ENCODE assay signal across 8 mouse cellular contexts in genomic region chr2:158666071-158666800, GRCm38 (mm10). TPM values are rescaled to one million over a fixed set of nuclear protein-coding genes. Genes with fewer than 3 reads are reported as not detected.
DNase-seq lines count a peak whose midpoint lies in the region; ATAC-seq and TF ChIP-seq lines count a peak whose summit lies in the region.

No protein-coding gene starts in this region.

- H3K9me3 ChIP-seq in lung, embryonic 14.5 days (ENCODE audit: low read depth, low read length) = no peaks in the 10 kb centered on the region
- no peaks in the 10 kb centered on the region for H3K9me3 ChIP-seq in forebrain, embryonic 15.5 days

- WGBS in lung, embryonic 14.5 days = 38% methylated on average over 13 of the region's 13 CpGs
- 42% methylated on average over 13 of the region's 13 CpGs for WGBS in lung, adult 2 months
- 34% methylated on average over 13 of the region's 13 CpGs for WGBS in forebrain, embryonic 15.5 days

- H3K36me3 ChIP-seq in lung, embryonic 14.5 days (ENCODE audit: insufficient read depth) = no peaks in the 10 kb centered on the region
- no peaks in the 10 kb centered on the region for H3K36me3 ChIP-seq in forebrain, embryonic 15.5 days
- no peaks in the 10 kb centered on the region for H3K36me3 ChIP-seq in splenic B cell, adult 2 months (ENCODE audit: control insufficient read depth, insufficient read depth, low read length, poor library complexity, severe bottlenecking)

- no peak for ATAC-seq in lung, embryonic 14.5 days (ENCODE audit: insufficient read depth)
- no peak for ATAC-seq in forebrain, embryonic 15.5 days (replicated peaks)

- no peak for DNase-seq in lung, embryonic 14.5 days
- no peak for DNase-seq in lung, adult 2 months
- peak; percentile 72 for DNase-seq in lung, postnatal 25 days (ENCODE audit: low spot score)
- peak; percentile 96 for DNase-seq in splenic B cell, adult 2 months (ENCODE audit: low read depth, low spot score)
- DNase-seq in right cerebral cortex, postnatal 25 days = no peak
- no peak for DNase-seq in kidney, adult 9 months
- DNase-seq in adrenal gland, postnatal 10 days = no peak

- peak overlapping the region; percentile 51; the same call in 1 of the 2 replicates for H3K4me3 ChIP-seq in lung, embryonic 14.5 days (ENCODE audit: low read depth, low read length)
- no peak overlapping the region for H3K4me3 ChIP-seq in lung, adult 2 months (replicated peaks; ENCODE audit: extremely low read depth, low read depth, low read length)
- peak overlapping the region; percentile 64 for H3K4me3 ChIP-seq in forebrain, embryonic 15.5 days

- no peaks in the 10 kb centered on the region for H3K4me1 ChIP-seq in lung, embryonic 14.5 days (ENCODE audit: insufficient read depth)
- H3K4me1 ChIP-seq in lung, adult 2 months (ENCODE audit: control insufficient read depth, insufficient read depth, low read length) = peaks cover 7% of the 10 kb centered on the region; the same call in 1 of the 2 replicates
- H3K4me1 ChIP-seq in forebrain, embryonic 15.5 days = peaks cover 14% of the 10 kb centered on the region

- TF ChIP-seq POLR2A in lung, adult 2 months (IDR thresholded peaks at IDR 0.05; ENCODE audit: borderline replicate concordance, extremely low read depth, low read depth, low read length) = no peak

- peaks cover 51% of the 10 kb centered on the region for H3K27me3 ChIP-seq in lung, embryonic 14.5 days (ENCODE audit: insufficient read depth, low read length)
- H3K27me3 ChIP-seq in forebrain, embryonic 15.5 days = 0 out of 2 replicates have a peak, but pooled peaks cover 9% of the 10 kb centered on the region
- H3K27me3 ChIP-seq in splenic B cell, adult 2 months (ENCODE audit: control insufficient read depth, insufficient read depth, low read length, poor library complexity, severe bottlenecking) = no peaks in the 10 kb centered on the region

- H3K9ac ChIP-seq in lung, embryonic 14.5 days = no peak overlapping the region
- H3K9ac ChIP-seq in forebrain, embryonic 15.5 days (replicated peaks) = no peak overlapping the region

- H3K27ac ChIP-seq in lung, embryonic 14.5 days (ENCODE audit: low read depth) = 0 out of 2 replicates have a peak overlapping the region, but pooled peaks have one; percentile 6
- no peak overlapping the region; the same call in 1 of the 2 replicates for H3K27ac ChIP-seq in forebrain, embryonic 15.5 days (replicated peaks)

- peak overlapping the region; percentile 93; the same call in 1 of the 2 replicates for H3K4me2 ChIP-seq in lung, embryonic 14.5 days
- peak overlapping the region; percentile 95; the same call in 1 of the 2 replicates for H3K4me2 ChIP-seq in forebrain, embryonic 15.5 days (replicated peaks)

- no peak for TF ChIP-seq CTCF in lung, embryonic 14.5 days (IDR thresholded peaks at IDR 0.05; ENCODE audit: low read depth)
- TF ChIP-seq CTCF in lung, adult 2 months (IDR thresholded peaks at IDR 0.05; ENCODE audit: insufficient read depth, low read length) = no peak

RNA-seq across cellular contexts. Expression of gene Ppp1r16b, which starts 1.0 kb away (rescaled TPM):
- 16.3 and 17.6 TPM in 2 replicates for polyA plus RNA-seq in lung, embryonic 14.5 days (2014; fragmentation: Nextera tagmentation; extraction: Ambion mirVana)
- polyA plus RNA-seq in lung, adult 2 months (2012; rRNA removed) = 31.6 and 43.5 TPM in 2 replicates
- 22.1 and 24.4 TPM in 2 replicates for polyA plus RNA-seq in forebrain, embryonic 15.5 days (2015; fragmentation: Nextera tagmentation; extraction: Ambion mirVana)
- total RNA-seq in adrenal gland, postnatal 10 days (2021) = 10 to 100 TPM; 14.4 to 17.2 TPM

RNA-seq across cellular contexts. Expression of gene Actr5, which starts 41.5 kb away (rescaled TPM):
- 12.5 and 15.5 TPM in 2 replicates for polyA plus RNA-seq in lung, embryonic 14.5 days (2014; fragmentation: Nextera tagmentation; extraction: Ambion mirVana)
- 8.1 and 9.0 TPM in 2 replicates for polyA plus RNA-seq in lung, adult 2 months (2012; rRNA removed)
- 13.4 and 14.7 TPM in 2 replicates for polyA plus RNA-seq in forebrain, embryonic 15.5 days (2015; fragmentation: Nextera tagmentation; extraction: Ambion mirVana)
- 10 to 100 TPM; 10.7 to 12.7 TPM for total RNA-seq in adrenal gland, postnatal 10 days (2021)

RNA-seq across cellular contexts. Expression of gene Slc32a1, which starts 55.7 kb away (rescaled TPM):
- polyA plus RNA-seq in lung, embryonic 14.5 days (2014; fragmentation: Nextera tagmentation; extraction: Ambion mirVana) = not detected in 2 replicates
- polyA plus RNA-seq in lung, adult 2 months (2012; rRNA removed) = not detected in 2 replicates
- polyA plus RNA-seq in forebrain, embryonic 15.5 days (2015; fragmentation: Nextera tagmentation; extraction: Ambion mirVana) = 7.1 and 7.4 TPM in 2 replicates
- total RNA-seq in adrenal gland, postnatal 10 days (2021) = not detected

Comparison
In these comparisons a context has a peak if more than half of its experiments do, and no peak if none do; other contexts are left out.
1. DNase-seq: peak in lung, postnatal 25 days (single experiment) and splenic B cell, adult 2 months (single experiment); none in lung, embryonic 14.5 days (single experiment), lung, adult 2 months (single experiment), right cerebral cortex, postnatal 25 days (single experiment), kidney, adult 9 months (single experiment) and adrenal gland, postnatal 10 days (single experiment).